Mouse (Mus musculus) urinary bladder, postnatal 4 days (tissue): ENCODE measurements around the gene Hibadh.

Source experiments
- DNase-seq, 2 experiments: peaks; one replicate each; pipeline ENCODE4 v3.0.0; 2021 to 2022; ENCODE audit warnings: low spot score in 2 of 2

Hibadh gene

GRCm38 (mm10) chr6:52502986-52503385 lies 137.2 kb downstream of the Hibadh start:
- no peak for DNase-seq

GRCm38 (mm10) chr6:52501479-52501878 lies 138.7 kb downstream of the Hibadh start:
- no peak for DNase-seq
